ENCODE assay signal across 9 mouse cellular contexts in the genomic region with DNA sequence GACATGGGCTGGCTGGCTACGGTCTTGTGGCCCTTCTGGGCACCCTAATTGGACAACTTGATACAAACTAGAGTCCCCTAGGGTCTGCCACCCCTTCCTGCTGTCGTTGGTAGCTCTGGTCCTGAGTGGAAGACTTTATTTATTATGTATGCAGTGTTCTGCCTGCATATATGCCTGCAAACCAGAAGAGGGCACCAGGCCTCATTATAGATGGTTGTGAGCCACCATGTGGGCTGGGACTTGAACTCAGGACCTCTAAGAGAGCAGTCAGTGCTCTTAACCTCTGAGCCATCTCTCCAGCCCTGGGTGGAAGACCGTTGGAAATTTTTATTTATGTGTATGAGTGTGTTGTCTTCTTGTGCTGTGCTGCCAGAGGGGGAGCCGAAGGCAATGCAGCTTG. TPM values are rescaled to one million over a fixed set of nuclear protein-coding genes. Genes with fewer than 3 reads are reported as not detected.
DNase-seq lines count a peak whose midpoint lies in the region; ATAC-seq lines count a peak whose summit lies in the region.
"Had no signal": no experiment of that assay in that cellular context is flagged by ENCODE, and none has a peak within 500 bp of the region (broad histone marks: within the 10 kb centered on the region; RNA-seq: fewer than 3 reads in every experiment).

No protein-coding gene starts in this region.

- peak overlapping the region; percentile 89 for H3K4me3 ChIP-seq in liver, embryonic 11.5 days (ENCODE audit: low read depth, low read length)

- H3K4me2 ChIP-seq in liver, embryonic 11.5 days = peak overlapping the region; percentile 92

- no peak for ATAC-seq in CD4-positive, CD25-positive, alpha-beta regulatory T cell, adult 4 months
- no peak for ATAC-seq in liver, embryonic 11.5 days (replicated peaks; ENCODE audit: low FRiP score)
- ATAC-seq in monocyte, adult 5-6 weeks (replicated peaks; ENCODE audit: insufficient number of reproducible peaks, low FRiP score, low TSS enrichment, poor library complexity, severe bottlenecking) = no peak

- DNase-seq in CD4-positive, CD25-positive, alpha-beta regulatory T cell, adult 2 months (ENCODE audit: low read depth, low spot score) = peak; percentile 47
- peak; percentile 9 for DNase-seq in thymus, postnatal 25 days
- no peak for DNase-seq in thymus, postnatal 14 days
- no peak for DNase-seq in liver, embryonic 11.5 days (ENCODE audit: low spot score)
- DNase-seq in embryo, embryonic 10 days (ENCODE audit: low spot score) = no peak
- no peak for DNase-seq in thymus, adult 18-20 months
- DNase-seq: lung, postnatal 36 days had no signal

- H3K27ac ChIP-seq in liver, embryonic 11.5 days (ENCODE audit: low read depth, low read length) = no peak overlapping the region

- no peaks in the 10 kb centered on the region for H3K9me3 ChIP-seq in liver, embryonic 11.5 days (ENCODE audit: control insufficient read depth, low read length)

- 90% methylated on average over 4 of the region's 4 CpGs for WGBS in liver, embryonic 11.5 days

- peaks cover 8% of the 10 kb centered on the region for H3K4me1 ChIP-seq in liver, embryonic 11.5 days (replicated peaks; ENCODE audit: control insufficient read depth, insufficient read depth, low read length)

- H3K9ac ChIP-seq in liver, embryonic 11.5 days (ENCODE audit: low read depth, low read length) = peak overlapping the region; percentile 84

- H3K27me3 ChIP-seq in liver, embryonic 11.5 days (replicated peaks; ENCODE audit: control insufficient read depth, insufficient read depth, low read length) = no peaks in the 10 kb centered on the region

- H3K36me3 ChIP-seq in liver, embryonic 11.5 days (ENCODE audit: control insufficient read depth, insufficient read depth, low read length) = peaks cover 23% of the 10 kb centered on the region

RNA-seq across cellular contexts. Expression of a gene that starts 1.2 kb away (rescaled TPM):
- 100 to 1,000 TPM; 102 to 130 TPM for polyA plus RNA-seq in CD4-positive, CD25-positive, alpha-beta regulatory T cell, adult 4 months (2017; shearing (Covaris generic))
- 59.7 and 64.2 TPM in 2 replicates for polyA plus RNA-seq in liver, embryonic 11.5 days (2014; fragmentation: Nextera tagmentation; extraction: Ambion mirVana)
- 105 to 143 TPM (median 135 TPM) in 3 replicates for total RNA-seq in monocyte, adult 5-6 weeks (2017)

RNA-seq across cellular contexts. Expression of a gene that starts 7.3 kb away (rescaled TPM):
- not detected for polyA plus RNA-seq in CD4-positive, CD25-positive, alpha-beta regulatory T cell, adult 4 months (2017; shearing (Covaris generic))
- not detected in 2 replicates for polyA plus RNA-seq in liver, embryonic 11.5 days (2014; fragmentation: Nextera tagmentation; extraction: Ambion mirVana)
- not detected in 3 replicates for total RNA-seq in monocyte, adult 5-6 weeks (2017)

RNA-seq across cellular contexts. Expression of a gene that starts 8.1 kb away (rescaled TPM):
- polyA plus RNA-seq in CD4-positive, CD25-positive, alpha-beta regulatory T cell, adult 4 months (2017; shearing (Covaris generic)) = under 1 TPM in 1 of 2 experiments, not detected in 1; 0.46 TPM
- not detected in 2 replicates for polyA plus RNA-seq in liver, embryonic 11.5 days (2014; fragmentation: Nextera tagmentation; extraction: Ambion mirVana)
- total RNA-seq in monocyte, adult 5-6 weeks (2017) = 0.86 to 6.9 TPM (median 1.1 TPM) in 3 replicates

RNA-seq across cellular contexts. Expression of a gene that starts 19.1 kb away (rescaled TPM):
- 100 to 1,000 TPM; 128 to 173 TPM for polyA plus RNA-seq in CD4-positive, CD25-positive, alpha-beta regulatory T cell, adult 4 months (2017; shearing (Covaris generic))
- 111 and 119 TPM in 2 replicates for polyA plus RNA-seq in liver, embryonic 11.5 days (2014; fragmentation: Nextera tagmentation; extraction: Ambion mirVana)
- total RNA-seq in monocyte, adult 5-6 weeks (2017) = 59.3 to 86.9 TPM (median 76.3 TPM) in 3 replicates

RNA-seq across cellular contexts. Expression of a gene that starts 31.3 kb away (rescaled TPM):
- 10 to 100 TPM; 32.1 to 38.1 TPM for polyA plus RNA-seq in CD4-positive, CD25-positive, alpha-beta regulatory T cell, adult 4 months (2017; shearing (Covaris generic))
- 0.18 and 0.29 TPM in 2 replicates for polyA plus RNA-seq in liver, embryonic 11.5 days (2014; fragmentation: Nextera tagmentation; extraction: Ambion mirVana)
- total RNA-seq in monocyte, adult 5-6 weeks (2017) = 1.2 to 5.8 TPM (median 4.8 TPM) in 3 replicates

Comparison
In these comparisons a context has a peak if more than half of its experiments do, and no peak if none do; other contexts are left out.
1. DNase-seq: peak in CD4-positive, CD25-positive, alpha-beta regulatory T cell, adult 2 months (single experiment) and thymus, postnatal 25 days (single experiment); none in thymus, postnatal 14 days (single experiment), liver, embryonic 11.5 days (single experiment), embryo, embryonic 10 days (single experiment) and thymus, adult 18-20 months (0 of 2).